Mouse (Mus musculus): ENCODE results near the gene Nlk. TPM values are rescaled to one million over a fixed set of nuclear protein-coding genes. Genes with fewer than 3 reads are reported as not detected.
"Not testable (repeated sequence)": the region's sequence is repeated elsewhere in the genome, so short reads cannot be mapped to it uniquely, and the experiment has no call there.

Gene Nlk
- polyA plus RNA-seq, 1 experiment from 2014 or later, result 14.8 TPM

- H3K4me1 ChIP-seq, result peaks cover 8% of the 10 kb centered on the region; the same call in 1 of the 2 replicates
- H3K4me2 ChIP-seq (replicated peaks), result no peak overlapping the region
- H3K27ac ChIP-seq, result no peak overlapping the region
- no peak overlapping the region for H3K9ac ChIP-seq
- H3K36me3 ChIP-seq, result peaks cover 4% of the 10 kb centered on the region; the same call in 1 of the 2 replicates
- H3K4me3 ChIP-seq, result no peak overlapping the region
- WGBS, result 88% methylated on average over 6 of the region's 6 CpGs
- no peaks in the 10 kb centered on the region for H3K27me3 ChIP-seq
- no peak for ATAC-seq (ENCODE audit: insufficient number of reproducible peaks, insufficient read depth, low FRiP score, low TSS enrichment)
- H3K9me3 ChIP-seq, result no peaks in the 10 kb centered on the region
Observed at GRCm38 (mm10) chr11:78594271-78594964, 102.8 kb downstream of the Nlk start.

GRCm38 (mm10) chr11:78587677-78588076, 109.5 kb downstream of the Nlk start:
- 94% methylated on average over 1 of the region's 1 CpGs for WGBS
- H3K36me3 ChIP-seq, result peaks cover 21% of the 10 kb centered on the region
- not testable (repeated sequence) for ATAC-seq (ENCODE audit: insufficient number of reproducible peaks, insufficient read depth, low FRiP score, low TSS enrichment); H3K9me3 ChIP-seq; H3K4me3 ChIP-seq; H3K4me2 ChIP-seq (replicated peaks); H3K9ac ChIP-seq; H3K27ac ChIP-seq; H3K4me1 ChIP-seq; H3K27me3 ChIP-seq

GRCm38 (mm10) chr11:78586099-78586498, 111.1 kb downstream of the Nlk start:
- Histone ChIP-seq H3K9ac (no peak overlapping the region), H3K36me3 (peaks cover 26% of the 10 kb centered on the region), H3K27me3 (no peaks in the 10 kb centered on the region), H3K27ac (no peak overlapping the region), H3K4me2 (replicated peaks) (no peak overlapping the region), H3K4me3 (no peak overlapping the region), H3K4me1 (no peaks in the 10 kb centered on the region), H3K9me3 (no peaks in the 10 kb centered on the region)
- no peak for ATAC-seq (ENCODE audit: insufficient number of reproducible peaks, insufficient read depth, low FRiP score, low TSS enrichment)

DNA sequence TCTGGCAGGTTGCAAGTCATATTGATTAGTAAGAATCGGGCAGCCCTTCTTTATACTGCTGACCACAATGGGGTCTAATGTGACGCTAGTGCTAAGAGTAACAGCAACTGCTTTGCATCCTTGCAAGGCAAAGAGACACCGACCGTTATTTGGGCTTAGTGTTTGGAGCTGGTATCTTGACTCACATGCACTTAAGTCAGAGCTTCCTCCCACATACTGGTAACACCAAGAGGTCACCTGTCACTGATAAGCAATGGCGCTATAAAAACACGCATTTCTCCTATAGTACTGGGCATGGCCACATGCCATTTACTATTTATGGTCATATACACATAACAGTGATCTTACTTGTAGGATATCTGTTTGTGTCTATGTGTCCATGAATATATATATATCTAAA, 114.3 kb downstream of the Nlk start:
- Histone ChIP-seq H3K27me3 (no peaks in the 10 kb centered on the region), H3K4me3 (no peak overlapping the region), H3K27ac (no peak overlapping the region), H3K36me3 (peaks cover 46% of the 10 kb centered on the region), H3K4me1 (no peaks in the 10 kb centered on the region), H3K9me3 (no peaks in the 10 kb centered on the region), H3K4me2 (replicated peaks) (no peak overlapping the region), H3K9ac (no peak overlapping the region)
- 94% methylated on average over 6 of the region's 6 CpGs for WGBS
- ATAC-seq (ENCODE audit: insufficient number of reproducible peaks, insufficient read depth, low FRiP score, low TSS enrichment), result no peak

DNA sequence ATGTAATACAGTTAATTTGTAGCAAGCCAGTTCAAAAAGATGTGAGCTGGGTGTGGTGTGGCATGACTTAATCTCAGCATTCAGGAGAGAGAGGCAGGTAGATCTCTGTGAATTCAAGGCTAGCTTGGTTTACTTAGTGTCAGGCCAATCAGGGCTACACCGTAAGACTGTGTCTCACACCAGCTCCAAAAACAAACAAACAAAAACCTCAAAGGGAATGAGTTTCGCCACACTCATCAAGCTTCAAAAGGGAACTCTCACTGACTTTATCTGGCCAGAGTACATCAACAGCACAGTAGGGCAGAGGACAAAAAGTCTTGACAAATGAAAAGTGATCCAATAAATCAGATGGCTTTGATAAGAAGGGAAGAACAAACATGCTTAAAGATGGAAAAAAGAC, 122.2 kb downstream of the Nlk start:
- Histone ChIP-seq H3K36me3 (peaks cover 57% of the 10 kb centered on the region), H3K9me3 (no peaks in the 10 kb centered on the region), H3K27ac (no peak overlapping the region), H3K4me3 (no peak overlapping the region), H3K4me1 (no peaks in the 10 kb centered on the region), H3K27me3 (no peaks in the 10 kb centered on the region), H3K4me2 (replicated peaks) (no peak overlapping the region), H3K9ac (no peak overlapping the region)
- 71% methylated on average over 2 of the region's 2 CpGs for WGBS
- no peak for ATAC-seq (ENCODE audit: insufficient number of reproducible peaks, insufficient read depth, low FRiP score, low TSS enrichment)

DNA sequence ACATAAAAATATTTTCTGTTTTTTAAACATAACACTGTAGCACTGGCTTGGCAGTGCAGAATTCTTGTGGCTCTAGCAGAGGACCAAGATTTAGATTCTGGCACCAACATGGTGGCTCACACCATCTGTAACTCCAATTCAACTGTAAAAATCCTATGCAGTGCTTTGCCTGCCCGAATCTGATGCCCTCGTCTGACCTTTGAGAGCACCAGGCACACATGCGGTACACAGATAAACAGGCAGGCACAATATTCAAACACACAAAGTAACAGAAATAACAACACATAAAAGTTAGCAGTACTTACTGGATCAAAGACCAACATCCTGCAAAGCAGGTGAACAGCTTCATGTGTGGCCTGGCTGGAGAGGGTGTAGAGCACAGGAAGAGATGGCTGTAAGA, 122.6 kb downstream of the Nlk start:
- peaks cover 57% of the 10 kb centered on the region for H3K36me3 ChIP-seq
- no peaks in the 10 kb centered on the region for H3K4me1 ChIP-seq
- no peaks in the 10 kb centered on the region for H3K9me3 ChIP-seq
- H3K4me3 ChIP-seq, result no peak overlapping the region
- no peak overlapping the region for H3K27ac ChIP-seq
- H3K4me2 ChIP-seq (replicated peaks), result no peak overlapping the region
- ATAC-seq (ENCODE audit: insufficient number of reproducible peaks, insufficient read depth, low FRiP score, low TSS enrichment), result no peak
- no peaks in the 10 kb centered on the region for H3K27me3 ChIP-seq
- 90% methylated on average over 3 of the region's 3 CpGs for WGBS
- H3K9ac ChIP-seq, result no peak overlapping the region

GRCm38 (mm10) chr11:78574031-78574430, 123.1 kb downstream of the Nlk start:
- WGBS, result 91% methylated on average over 4 of the region's 4 CpGs

GRCm38 (mm10) chr11:78571854-78572253, 125.3 kb downstream of the Nlk start:
- 89% methylated on average over 6 of the region's 6 CpGs for WGBS
- Histone ChIP-seq H3K4me3 (no peak overlapping the region), H3K4me2 (replicated peaks) (no peak overlapping the region), H3K9me3 (no peaks in the 10 kb centered on the region), H3K9ac (no peak overlapping the region), H3K27ac (no peak overlapping the region), H3K4me1 (no peaks in the 10 kb centered on the region), H3K27me3 (no peaks in the 10 kb centered on the region), H3K36me3 (peaks cover 53% of the 10 kb centered on the region)
- no peak for ATAC-seq (ENCODE audit: insufficient number of reproducible peaks, insufficient read depth, low FRiP score, low TSS enrichment)

More at GRCm38 (mm10) chr11:78574031-78574430, 123.1 kb downstream of the Nlk start:
- not testable (repeated sequence) for ATAC-seq (ENCODE audit: insufficient number of reproducible peaks, insufficient read depth, low FRiP score, low TSS enrichment); H3K27ac ChIP-seq; H3K27me3 ChIP-seq; H3K4me1 ChIP-seq; H3K9ac ChIP-seq; H3K4me3 ChIP-seq; H3K4me2 ChIP-seq (replicated peaks); H3K9me3 ChIP-seq
- peaks cover 58% of the 10 kb centered on the region for H3K36me3 ChIP-seq

GRCm38 (mm10) chr11:78571441-78571840, 125.7 kb downstream of the Nlk start:
- Histone ChIP-seq H3K27me3 (no peaks in the 10 kb centered on the region), H3K36me3 (peaks cover 49% of the 10 kb centered on the region), H3K4me2 (replicated peaks) (no peak overlapping the region), H3K9me3 (no peaks in the 10 kb centered on the region), H3K9ac (no peak overlapping the region), H3K4me3 (no peak overlapping the region), H3K27ac (no peak overlapping the region), H3K4me1 (no peaks in the 10 kb centered on the region)
- WGBS, result 93% methylated on average over 8 of the region's 8 CpGs
- ATAC-seq (ENCODE audit: insufficient number of reproducible peaks, insufficient read depth, low FRiP score, low TSS enrichment), result no peak

GRCm38 (mm10) chr11:78569806-78570205, 127.4 kb downstream of the Nlk start:
- Histone ChIP-seq H3K4me2 (replicated peaks) (no peak overlapping the region), H3K36me3 (peaks cover 43% of the 10 kb centered on the region), H3K4me3 (no peak overlapping the region), H3K27me3 (no peaks in the 10 kb centered on the region), H3K27ac (no peak overlapping the region), H3K9me3 (no peaks in the 10 kb centered on the region), H3K4me1 (no peaks in the 10 kb centered on the region), H3K9ac (no peak overlapping the region)
- no peak for ATAC-seq (ENCODE audit: insufficient number of reproducible peaks, insufficient read depth, low FRiP score, low TSS enrichment)
- WGBS, result 52% methylated on average over 3 of the region's 3 CpGs

DNA sequence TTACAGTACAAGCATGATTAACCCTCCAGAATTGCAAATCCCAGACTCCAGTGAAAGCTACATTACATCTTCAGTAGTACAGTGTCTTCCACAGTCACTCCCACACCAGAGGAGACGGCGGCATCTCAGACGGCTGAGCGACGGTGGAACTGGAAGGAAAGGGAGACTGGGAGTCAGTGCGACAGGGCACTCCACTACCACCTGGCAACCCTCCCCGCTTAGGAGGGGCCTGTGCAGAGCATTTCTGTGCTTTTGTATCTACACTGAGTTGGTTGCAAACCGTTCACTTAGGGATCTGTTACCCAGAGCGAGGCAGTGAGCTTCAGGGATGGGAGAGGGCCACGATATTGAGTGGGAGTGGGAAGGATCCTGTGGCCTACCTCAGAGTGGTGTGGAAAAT, 128.3 kb downstream of the Nlk start:
- H3K36me3 ChIP-seq, result peaks cover 39% of the 10 kb centered on the region
- WGBS, result 86% methylated on average over 10 of the region's 10 CpGs
- H3K9me3 ChIP-seq, result no peaks in the 10 kb centered on the region
- no peak overlapping the region for H3K27ac ChIP-seq
- no peaks in the 10 kb centered on the region for H3K27me3 ChIP-seq
- no peaks in the 10 kb centered on the region for H3K4me1 ChIP-seq
- no peak overlapping the region for H3K4me2 ChIP-seq (replicated peaks)
- ATAC-seq (ENCODE audit: insufficient number of reproducible peaks, insufficient read depth, low FRiP score, low TSS enrichment), result no peak
- H3K4me3 ChIP-seq, result no peak overlapping the region
- H3K9ac ChIP-seq, result no peak overlapping the region

GRCm38 (mm10) chr11:78567614-78568013, 129.6 kb downstream of the Nlk start:
- H3K4me3 ChIP-seq, result no peak overlapping the region
- no peak overlapping the region for H3K27ac ChIP-seq
- H3K4me1 ChIP-seq, result no peaks in the 10 kb centered on the region
- H3K9ac ChIP-seq, result no peak overlapping the region
- no peak overlapping the region for H3K4me2 ChIP-seq (replicated peaks)
- WGBS, result 95% methylated on average over 6 of the region's 6 CpGs
- no peaks in the 10 kb centered on the region for H3K27me3 ChIP-seq
- no peaks in the 10 kb centered on the region for H3K9me3 ChIP-seq
- H3K36me3 ChIP-seq, result peaks cover 32% of the 10 kb centered on the region
- ATAC-seq (ENCODE audit: insufficient number of reproducible peaks, insufficient read depth, low FRiP score, low TSS enrichment), result no peak
